9 mouse cellular contexts compared by ENCODE assay signal in the genomic region with DNA sequence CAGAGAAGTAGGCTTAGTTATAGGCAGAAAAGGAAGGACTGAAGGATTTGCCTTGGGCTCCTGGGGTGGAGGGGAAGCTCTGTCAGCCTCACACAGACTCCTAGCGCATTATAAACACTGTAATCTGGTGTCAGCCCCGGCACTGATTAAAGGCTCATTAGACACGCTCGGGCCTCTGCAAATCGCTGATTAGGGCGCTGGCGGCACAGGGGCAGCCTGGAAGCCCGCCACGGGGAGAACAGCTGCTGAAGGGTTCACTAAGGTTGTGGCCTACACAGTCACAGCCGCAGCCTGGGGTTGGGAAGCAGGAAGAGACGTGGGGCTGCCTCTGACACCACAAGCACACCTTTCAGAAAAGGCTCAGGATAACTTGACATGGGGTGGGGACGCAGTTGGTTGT. TPM values are rescaled to one million over a fixed set of nuclear protein-coding genes. Genes with fewer than 3 reads are reported as not detected.
DNase-seq lines count a peak whose midpoint lies in the region; ATAC-seq and TF ChIP-seq lines count a peak whose summit lies in the region.
"Had no signal": no experiment of that assay in that cellular context is flagged by ENCODE, and none has a peak within 500 bp of the region (broad histone marks: within the 10 kb centered on the region; RNA-seq: fewer than 3 reads in every experiment).

No protein-coding gene starts in this region.

- H3K36me3 ChIP-seq in forebrain, embryonic 14.5 days (ENCODE audit: control insufficient read depth, insufficient read depth, low read length), result no peaks in the 10 kb centered on the region
- H3K36me3 ChIP-seq in hindbrain, embryonic 16.5 days (ENCODE audit: control insufficient read depth, insufficient read depth, low read length), result no peaks in the 10 kb centered on the region
- no peaks in the 10 kb centered on the region for H3K36me3 ChIP-seq in liver, embryonic 12.5 days
- H3K36me3 ChIP-seq in stomach, postnatal 0 days (ENCODE audit: control insufficient read depth, insufficient read depth, low read length), result peaks cover 10% of the 10 kb centered on the region

- 0 out of 2 replicates have a peak, but pooled peaks have one; percentile 13 for ATAC-seq in forebrain, embryonic 14.5 days
- ATAC-seq in hindbrain, embryonic 16.5 days, result peak; percentile 24; the same call in 1 of the 2 replicates
- ATAC-seq in liver, embryonic 12.5 days, result peak; percentile 55
- ATAC-seq in stomach, postnatal 0 days (ENCODE audit: low FRiP score, low TSS enrichment), result no peak

- no peak overlapping the region for H3K4me2 ChIP-seq in forebrain, embryonic 14.5 days (ENCODE audit: low read length)
- H3K4me2 ChIP-seq in hindbrain, embryonic 16.5 days (ENCODE audit: low read length), result no peak overlapping the region
- H3K4me2 ChIP-seq in liver, embryonic 12.5 days, result no peak overlapping the region
- H3K4me2 ChIP-seq in stomach, postnatal 0 days (replicated peaks; ENCODE audit: low read depth), result peak overlapping the region; percentile 20; the same call in 1 of the 2 replicates

- H3K27me3 ChIP-seq in forebrain, embryonic 14.5 days (replicated peaks; ENCODE audit: control insufficient read depth, insufficient read depth, low read length), result no peaks in the 10 kb centered on the region
- H3K27me3 ChIP-seq in hindbrain, embryonic 16.5 days (replicated peaks; ENCODE audit: control insufficient read depth, insufficient read depth, low read length), result no peaks in the 10 kb centered on the region; the same call in 1 of the 2 replicates
- H3K27me3 ChIP-seq in liver, embryonic 12.5 days (replicated peaks), result peaks cover 59% of the 10 kb centered on the region
- H3K27me3 ChIP-seq in stomach, postnatal 0 days (ENCODE audit: control insufficient read depth, insufficient read depth, low read length), result no peaks in the 10 kb centered on the region

- no peak overlapping the region for H3K9ac ChIP-seq in forebrain, embryonic 14.5 days (ENCODE audit: low read length)
- peak overlapping the region; percentile 22 for H3K9ac ChIP-seq in hindbrain, embryonic 16.5 days (ENCODE audit: low read depth, low read length)
- H3K9ac ChIP-seq in liver, embryonic 12.5 days, result no peak overlapping the region
- peak overlapping the region; percentile 45 for H3K9ac ChIP-seq in stomach, postnatal 0 days (ENCODE audit: low read length)

- TF ChIP-seq EP300 in stomach, postnatal 0 days (optimal IDR thresholded peaks at IDR 0.05), result no peak

- H3K27ac ChIP-seq in forebrain, embryonic 14.5 days (ENCODE audit: low read depth, low read length), result peak overlapping the region; percentile 2; the same call in 1 of the 2 replicates
- peak overlapping the region; percentile 7; the same call in 1 of the 2 replicates for H3K27ac ChIP-seq in hindbrain, embryonic 16.5 days (ENCODE audit: low read depth, low read length)
- H3K27ac ChIP-seq in liver, embryonic 12.5 days, result no peak overlapping the region
- H3K27ac ChIP-seq in stomach, postnatal 0 days (replicated peaks), result peak overlapping the region; percentile 75
- no peak overlapping the region for H3K27ac ChIP-seq in layer of hippocampus, adult 2 months

- no peak for TF ChIP-seq CTCF in stomach, postnatal 0 days (IDR thresholded peaks at IDR 0.05; ENCODE audit: low read depth)
- no peak for TF ChIP-seq CTCF in layer of hippocampus, adult 2 months (conservative IDR thresholded peaks at IDR 0.05)

- intact Hi-C loops in left cerebral cortex, postnatal 36 days (cut with DNase I), result no loop called here

- H3K4me1 ChIP-seq in forebrain, embryonic 14.5 days (ENCODE audit: control insufficient read depth, insufficient read depth, low read length), result peaks cover 16% of the 10 kb centered on the region
- peaks cover 9% of the 10 kb centered on the region for H3K4me1 ChIP-seq in hindbrain, embryonic 16.5 days (ENCODE audit: control insufficient read depth, insufficient read depth, low read depth, low read length)
- peaks cover 53% of the 10 kb centered on the region for H3K4me1 ChIP-seq in liver, embryonic 12.5 days
- peaks cover 20% of the 10 kb centered on the region; the same call in 1 of the 2 replicates for H3K4me1 ChIP-seq in stomach, postnatal 0 days (replicated peaks; ENCODE audit: control insufficient read depth, insufficient read depth)

- 6% methylated on average over 12 of the region's 12 CpGs for WGBS in forebrain, embryonic 14.5 days
- 19% methylated on average over 12 of the region's 12 CpGs for WGBS in hindbrain, embryonic 16.5 days
- WGBS in liver, embryonic 12.5 days (ENCODE audit: insufficient replicate concordance), result 8% methylated on average over 12 of the region's 12 CpGs
- 18% methylated on average over 12 of the region's 12 CpGs for WGBS in stomach, postnatal 0 days

- no peaks in the 10 kb centered on the region for H3K9me3 ChIP-seq in forebrain, embryonic 14.5 days (replicated peaks; ENCODE audit: control insufficient read depth, low read length)
- no peaks in the 10 kb centered on the region for H3K9me3 ChIP-seq in hindbrain, embryonic 16.5 days (ENCODE audit: control insufficient read depth, low read length)
- H3K9me3 ChIP-seq in liver, embryonic 12.5 days (replicated peaks), result no peaks in the 10 kb centered on the region
- no peaks in the 10 kb centered on the region for H3K9me3 ChIP-seq in stomach, postnatal 0 days (ENCODE audit: control insufficient read depth, low read length)

- H3K4me3 ChIP-seq in forebrain, embryonic 14.5 days (ENCODE audit: low read depth, low read length), result no peak overlapping the region
- H3K4me3 ChIP-seq in hindbrain, embryonic 16.5 days (ENCODE audit: low read length), result no peak overlapping the region
- no peak overlapping the region for H3K4me3 ChIP-seq in liver, embryonic 12.5 days
- H3K4me3 ChIP-seq in stomach, postnatal 0 days (ENCODE audit: low read depth, low read length), result no peak overlapping the region
- H3K4me3 ChIP-seq in layer of hippocampus, adult 2 months, result no peak overlapping the region

- DNase-seq in adrenal gland, postnatal 14 days, result peak; percentile 23
- no peak for DNase-seq in adrenal gland, adult 8-10 months
- DNase-seq in forebrain, embryonic 14.5 days (ENCODE audit: low spot score), result peak; percentile 74
- DNase-seq in stomach, postnatal 0 days (ENCODE audit: low spot score), result peak; percentile 72
- no peak for DNase-seq in layer of hippocampus, adult 2 months (ENCODE audit: low spot score in 2 of 2)
- DNase-seq in left cerebral cortex, postnatal 36 days (ENCODE audit: low spot score in 2 of 2), result no peak

RNA-seq across cellular contexts. Expression of gene Acvrl1, which starts 11.6 kb away (rescaled TPM):
- 16.7 and 20.7 TPM in 2 replicates for total RNA-seq in adrenal gland, postnatal 14 days (2021)
- 10 to 100 TPM; 14.5 to 24.7 (median 21.5) TPM for total RNA-seq in adrenal gland, adult 8-10 months (2022)
- polyA plus RNA-seq in forebrain, embryonic 14.5 days (2014; fragmentation: Nextera tagmentation; extraction: Ambion mirVana), result 4.1 and 4.2 TPM in 2 replicates
- polyA plus RNA-seq in hindbrain, embryonic 16.5 days (2015; fragmentation: Nextera tagmentation; extraction: Ambion mirVana), result 10.2 and 12.7 TPM in 2 replicates
- polyA plus RNA-seq in liver, embryonic 12.5 days (2016; fragmentation: Nextera tagmentation; extraction: Ambion mirVana), result 1.8 TPM in 2 replicates
- 13.5 and 15.2 TPM in 2 replicates for polyA plus RNA-seq in stomach, postnatal 0 days (2015; fragmentation: Nextera tagmentation; extraction: Ambion mirVana)
- 10 to 100 TPM; 11.2 to 11.4 TPM for total RNA-seq in layer of hippocampus, adult 2 months (2021)
- 10 to 100 TPM; 13.2 to 16.7 TPM for total RNA-seq in left cerebral cortex, postnatal 36 days (2021)

RNA-seq across cellular contexts. Expression of gene Ankrd33, which starts 24.3 kb away (rescaled TPM):
- total RNA-seq in adrenal gland, postnatal 14 days (2021), result not detected in 2 replicates
- total RNA-seq in adrenal gland, adult 8-10 months (2022), result 1 to 10 TPM in 1 of 4 experiments, under 1 TPM in 3; 0.75 to 1.1 (median 0.79) TPM
- polyA plus RNA-seq in forebrain, embryonic 14.5 days (2014; fragmentation: Nextera tagmentation; extraction: Ambion mirVana), result not detected in 2 replicates
- polyA plus RNA-seq in hindbrain, embryonic 16.5 days (2015; fragmentation: Nextera tagmentation; extraction: Ambion mirVana), result not detected in 2 replicates
- polyA plus RNA-seq in liver, embryonic 12.5 days (2016; fragmentation: Nextera tagmentation; extraction: Ambion mirVana), result not detected in 2 replicates
- polyA plus RNA-seq in stomach, postnatal 0 days (2015; fragmentation: Nextera tagmentation; extraction: Ambion mirVana), result not detected in 2 replicates
- total RNA-seq in layer of hippocampus, adult 2 months (2021), result not detected
- under 1 TPM in 1 of 2 experiments, not detected in 1; 0.27 TPM for total RNA-seq in left cerebral cortex, postnatal 36 days (2021)
- polyA plus RNA-seq: spleen, adult 2 months had no signal

RNA-seq across cellular contexts. Expression of gene Acvr1b, which starts 34.0 kb away (rescaled TPM):
- total RNA-seq in adrenal gland, postnatal 14 days (2021), result 9.0 and 11.2 TPM in 2 replicates
- total RNA-seq in adrenal gland, adult 8-10 months (2022), result 10 to 100 TPM in 3 of 4 experiments, 1 to 10 TPM in 1; 8.6 to 15.4 (median 12.1) TPM
- 24.7 and 33.5 TPM in 2 replicates for polyA plus RNA-seq in forebrain, embryonic 14.5 days (2014; fragmentation: Nextera tagmentation; extraction: Ambion mirVana)
- 22.4 and 24.1 TPM in 2 replicates for polyA plus RNA-seq in hindbrain, embryonic 16.5 days (2015; fragmentation: Nextera tagmentation; extraction: Ambion mirVana)
- 1.9 and 2.2 TPM in 2 replicates for polyA plus RNA-seq in liver, embryonic 12.5 days (2016; fragmentation: Nextera tagmentation; extraction: Ambion mirVana)
- 6.9 and 8.1 TPM in 2 replicates for polyA plus RNA-seq in stomach, postnatal 0 days (2015; fragmentation: Nextera tagmentation; extraction: Ambion mirVana)
- total RNA-seq in layer of hippocampus, adult 2 months (2021), result 10 to 100 TPM; 85.1 to 87.8 TPM
- total RNA-seq in left cerebral cortex, postnatal 36 days (2021), result 100 to 1,000 TPM; 110 to 118 TPM

Comparison
In these comparisons a context has a peak if more than half of its experiments do, and no peak if none do; other contexts are left out.
1. DNase-seq: peak in adrenal gland, postnatal 14 days (single experiment), forebrain, embryonic 14.5 days (single experiment) and stomach, postnatal 0 days (single experiment); none in adrenal gland, adult 8-10 months (single experiment), layer of hippocampus, adult 2 months (0 of 2) and left cerebral cortex, postnatal 36 days (0 of 2).
2. H3K27ac ChIP-seq: peak in forebrain, embryonic 14.5 days (single experiment), hindbrain, embryonic 16.5 days (single experiment) and stomach, postnatal 0 days (single experiment); none in liver, embryonic 12.5 days (single experiment) and layer of hippocampus, adult 2 months (single experiment).
3. H3K9ac ChIP-seq: peak in hindbrain, embryonic 16.5 days (single experiment) and stomach, postnatal 0 days (single experiment); none in forebrain, embryonic 14.5 days (single experiment) and liver, embryonic 12.5 days (single experiment).